Mouse (Mus musculus) left cerebral cortex, postnatal 36 days (tissue): ENCODE measurements around the gene Foxc2. TPM values are rescaled to one million over a fixed set of nuclear protein-coding genes. Genes with fewer than 3 reads are reported as not detected.

Experiments
- DNase-seq, 2 experiments: peaks; one replicate each; pipeline ENCODE4 v3.0.0; 2021 to 2022; ENCODE audit warnings: low spot score in 2 of 2, mixed read lengths in 1 of 2
- intact Hi-C: fragments of 180-260 bp; cut with DNase I; formaldehyde crosslinking; loops from one replicate; pipeline ENCODE4 v1.15.1; 2025
- total RNA-seq, 2 experiments: library from RNA; stranded (reverse); gene quantifications; 2 replicates each; pipeline ENCODE4 v1.2.3; 2021

The Foxc2 gene
- total RNA-seq, 2 experiments from 2014 or later: 1.2 to 3.1 TPM

GRCm38 (mm10) chr8:121115136-121115535 is 835 bp upstream of the Foxc2 start:
- intact Hi-C loops: loop anchor here (5.0 kb wide), 1 partner anchor 38 kb away; no protein-coding TSS in a partner anchor
- DNase-seq: no peak

GRCm38 (mm10) chr8:121116591-121117185 is 717 bp downstream of the Foxc2 start:
- intact Hi-C loops: loop anchor here (5.0 kb wide), 1 partner anchor 39 kb away; no protein-coding TSS in a partner anchor
- no peak for DNase-seq

GRCm38 (mm10) chr8:121117186-121117651 is 1.2 kb downstream of the Foxc2 start:
- intact Hi-C loops: loop anchor here (5.0 kb wide), 1 partner anchor 40 kb away; no protein-coding TSS in a partner anchor
- no peak for DNase-seq

GRCm38 (mm10) chr8:121117906-121118305 is 1.9 kb downstream of the Foxc2 start:
- intact Hi-C loops: loop anchor here (5.0 kb wide), 1 partner anchor 41 kb away; no protein-coding TSS in a partner anchor
- DNase-seq: no peak

- intact Hi-C loops: loop anchor here (5.0 kb wide), 1 partner anchor 42 kb away; no protein-coding TSS in a partner anchor
- no peak for DNase-seq
Measured at GRCm38 (mm10) chr8:121118634-121119420, 2.9 kb downstream of the Foxc2 start.

GRCm38 (mm10) chr8:121119635-121120455 is 3.9 kb downstream of the Foxc2 start:
- intact Hi-C loops: loop anchor here (5.0 kb wide), 1 partner anchor 43 kb away; no protein-coding TSS in a partner anchor
- DNase-seq: no peak

GRCm38 (mm10) chr8:121120456-121121419 is 4.8 kb downstream of the Foxc2 start:
- intact Hi-C loops: no loop called here
- DNase-seq: no peak

GRCm38 (mm10) chr8:121121704-121122103 is 5.7 kb downstream of the Foxc2 start:
- intact Hi-C loops: no loop called here

GRCm38 (mm10) chr8:121122368-121122767 is 6.4 kb downstream of the Foxc2 start:
- intact Hi-C loops: no loop called here
- DNase-seq: no peak

More at GRCm38 (mm10) chr8:121121704-121122103, 5.7 kb downstream of the Foxc2 start:
- DNase-seq: no peak

GRCm38 (mm10) chr8:121123113-121123512 is 7.1 kb downstream of the Foxc2 start:
- intact Hi-C loops: no loop called here
- no peak for DNase-seq

GRCm38 (mm10) chr8:121124547-121125239 is 8.7 kb downstream of the Foxc2 start:
- intact Hi-C loops: loop anchor here (5.0 kb wide), 1 partner anchor 268 kb away; no protein-coding TSS in a partner anchor
- DNase-seq: no peak

GRCm38 (mm10) chr8:121125311-121125876 is 9.4 kb downstream of the Foxc2 start:
- DNase-seq: peak in 1 of 2 experiments; percentile 27
- intact Hi-C loops: loop anchor here (5.0 kb wide), 1 partner anchor 267 kb away; no protein-coding TSS in a partner anchor

GRCm38 (mm10) chr8:121126191-121126590 is 10.2 kb downstream of the Foxc2 start:
- DNase-seq: no peak
- intact Hi-C loops: loop anchor here (5.0 kb wide), 1 partner anchor 266 kb away; no protein-coding TSS in a partner anchor

GRCm38 (mm10) chr8:121126694-121127093 is 10.7 kb downstream of the Foxc2 start:
- intact Hi-C loops: loop anchor here (5.0 kb wide), 1 partner anchor 266 kb away; no protein-coding TSS in a partner anchor
- no peak for DNase-seq

GRCm38 (mm10) chr8:121127291-121127701 is 11.3 kb downstream of the Foxc2 start:
- DNase-seq: no peak
- intact Hi-C loops: loop anchor here (5.0 kb wide), 1 partner anchor 265 kb away; no protein-coding TSS in a partner anchor

GRCm38 (mm10) chr8:121127756-121128375 is 11.9 kb downstream of the Foxc2 start, which contains the start of gene Foxl1:
Foxl1 (plus strand) TSS chr8:121127940.
- intact Hi-C loops: loop anchor here (5.0 kb wide), 1 partner anchor 264 kb away; no protein-coding TSS in a partner anchor
- no peak for DNase-seq
